Mouse (Mus musculus): ENCODE measurements around the gene Bend7. TPM values are rescaled to one million over a fixed set of nuclear protein-coding genes. Genes with fewer than 3 reads are reported as not detected.

Gene Bend7
- not detected in 2 replicates for polyA plus RNA-seq (2012)

DNA sequence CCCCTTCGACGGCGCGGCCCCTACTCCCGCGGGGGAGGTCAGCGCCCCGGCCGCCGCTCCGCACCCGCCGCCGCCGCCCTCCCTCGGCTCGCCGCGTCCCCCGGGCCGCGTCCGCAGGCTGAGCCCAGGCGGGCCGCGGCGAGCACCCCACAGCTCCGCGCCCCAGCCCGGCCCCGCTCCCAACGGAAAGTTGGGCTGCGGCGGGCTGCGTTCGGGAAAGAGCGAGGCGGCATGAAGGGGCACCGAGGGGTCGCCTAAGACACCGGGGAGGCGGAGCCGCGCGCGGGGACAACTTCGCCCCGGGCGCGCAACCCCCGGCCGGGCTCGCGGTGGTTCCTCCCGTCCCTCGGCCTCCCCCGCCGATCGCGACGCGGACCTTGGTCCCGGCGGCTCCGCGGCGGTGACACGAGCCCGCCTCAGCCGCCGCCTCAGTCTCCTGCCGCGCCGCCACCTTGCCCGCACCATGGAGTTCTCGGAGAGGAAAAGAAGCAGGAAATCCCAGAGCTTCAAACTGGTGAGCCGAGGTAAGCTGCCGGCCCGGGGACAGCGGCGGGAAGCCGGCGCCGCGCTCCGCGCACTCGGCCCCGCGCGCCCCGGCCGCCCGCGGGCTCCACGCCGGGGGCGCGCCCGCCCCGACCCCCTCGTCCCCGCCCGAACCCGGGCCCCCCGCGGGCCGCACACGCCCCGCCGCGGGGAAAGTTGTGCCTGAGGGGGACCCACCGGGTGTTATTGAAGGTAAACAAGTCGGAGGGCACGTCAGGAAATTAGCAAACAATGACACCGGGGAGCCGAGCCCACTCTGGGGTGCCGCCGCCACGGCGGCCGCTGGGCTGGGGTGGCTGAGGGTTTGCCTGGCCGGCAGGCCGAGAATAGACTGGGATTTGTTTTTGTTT, at the start of gene Bend7:
Bend7 (plus strand) TSS at position 63 of the 893 bp plus-strand sequence.
- Histone ChIP-seq H3K27me3 (ENCODE audit: control insufficient read depth) (peaks cover 56% of the 10 kb centered on the region), H3K4me3 (replicated peaks) (peak within 1 kb of the TSS; percentile 51)
- TF ChIP-seq TAL1 (IDR thresholded peaks at IDR 0.05; ENCODE audit: low read length) (no peak), GATA1 (IDR thresholded peaks at IDR 0.05; ENCODE audit: low read length) (no peak)

DNA sequence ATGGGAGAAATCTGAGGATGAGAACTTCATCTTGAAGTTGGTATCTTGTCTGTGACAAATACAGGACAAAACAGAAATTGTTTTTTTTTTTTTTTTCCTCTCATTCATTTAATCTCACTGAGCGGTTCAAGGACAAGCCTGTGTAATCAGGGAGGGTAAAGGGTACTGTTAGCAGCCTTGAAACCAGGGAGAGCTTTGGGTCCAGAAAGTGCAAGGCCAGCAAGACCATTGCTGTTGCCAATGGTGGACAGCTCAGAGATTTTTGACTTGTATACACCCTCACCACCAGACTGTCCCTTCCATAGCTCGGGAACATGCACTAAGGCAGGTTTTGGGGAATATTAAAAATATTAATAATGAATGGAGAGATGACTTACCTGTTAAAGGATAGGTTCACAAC, 49.0 kb upstream of the Bend7 start:
- H3K36me3 ChIP-seq (ENCODE audit: control insufficient read depth): no peaks in the 10 kb centered on the region
- no peaks in the 10 kb centered on the region for H3K27me3 ChIP-seq (ENCODE audit: control insufficient read depth)
- no peak overlapping the region for H3K4me3 ChIP-seq (replicated peaks)
- H3K4me1 ChIP-seq (ENCODE audit: control insufficient read depth): no peaks in the 10 kb centered on the region
- H3K9me3 ChIP-seq (ENCODE audit: control insufficient read depth, low read length): no peaks in the 10 kb centered on the region
- TF ChIP-seq TAL1 (IDR thresholded peaks at IDR 0.05; ENCODE audit: low read length): no peak
- TF ChIP-seq GATA1 (IDR thresholded peaks at IDR 0.05; ENCODE audit: low read length): no peak

More for the DNA sequence above, at the start of gene Bend7:
- no peaks in the 10 kb centered on the region for H3K4me1 ChIP-seq (ENCODE audit: control insufficient read depth)
- no peaks in the 10 kb centered on the region for H3K9me3 ChIP-seq (ENCODE audit: control insufficient read depth, low read length)
- no peaks in the 10 kb centered on the region for H3K36me3 ChIP-seq (ENCODE audit: control insufficient read depth)

GRCm38 (mm10) chr2:4669701-4670100, 47.9 kb upstream of the Bend7 start:
- Histone ChIP-seq H3K4me1 (ENCODE audit: control insufficient read depth) (no peaks in the 10 kb centered on the region), H3K36me3 (ENCODE audit: control insufficient read depth) (no peaks in the 10 kb centered on the region), H3K4me3 (replicated peaks) (no peak overlapping the region), H3K9me3 (ENCODE audit: control insufficient read depth, low read length) (no peaks in the 10 kb centered on the region), H3K27me3 (ENCODE audit: control insufficient read depth) (no peaks in the 10 kb centered on the region)
- no peak for TF ChIP-seq GATA1 (IDR thresholded peaks at IDR 0.05; ENCODE audit: low read length)
- TF ChIP-seq TAL1 (IDR thresholded peaks at IDR 0.05; ENCODE audit: low read length): no peak

DNA sequence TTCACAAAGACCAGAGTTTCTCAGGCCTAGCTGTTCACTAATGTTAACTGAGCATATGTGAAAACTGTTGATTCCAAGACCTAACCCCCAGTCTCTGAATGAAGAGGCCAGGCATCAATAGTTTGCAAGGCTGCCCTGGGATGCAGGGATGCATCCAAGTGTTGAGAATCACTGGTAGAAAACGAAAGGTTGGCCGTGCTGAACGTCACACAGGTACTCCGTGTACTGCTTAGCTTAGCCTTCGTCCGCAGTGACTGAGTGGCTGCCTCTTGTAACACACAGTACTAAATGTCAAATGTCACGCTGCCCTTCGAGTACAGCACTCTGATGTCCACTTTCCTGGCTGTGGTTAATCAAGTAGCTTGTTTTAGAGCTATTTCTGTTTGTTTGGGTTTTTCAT, 46.0 kb upstream of the Bend7 start:
- no peaks in the 10 kb centered on the region for H3K4me1 ChIP-seq (ENCODE audit: control insufficient read depth)
- H3K4me3 ChIP-seq (replicated peaks): no peak overlapping the region
- H3K27me3 ChIP-seq (ENCODE audit: control insufficient read depth): no peaks in the 10 kb centered on the region
- H3K9me3 ChIP-seq (ENCODE audit: control insufficient read depth, low read length): no peaks in the 10 kb centered on the region
- no peaks in the 10 kb centered on the region for H3K36me3 ChIP-seq (ENCODE audit: control insufficient read depth)
- TF ChIP-seq GATA1 (IDR thresholded peaks at IDR 0.05; ENCODE audit: low read length) (no peak), TAL1 (IDR thresholded peaks at IDR 0.05; ENCODE audit: low read length) (no peak)

DNA sequence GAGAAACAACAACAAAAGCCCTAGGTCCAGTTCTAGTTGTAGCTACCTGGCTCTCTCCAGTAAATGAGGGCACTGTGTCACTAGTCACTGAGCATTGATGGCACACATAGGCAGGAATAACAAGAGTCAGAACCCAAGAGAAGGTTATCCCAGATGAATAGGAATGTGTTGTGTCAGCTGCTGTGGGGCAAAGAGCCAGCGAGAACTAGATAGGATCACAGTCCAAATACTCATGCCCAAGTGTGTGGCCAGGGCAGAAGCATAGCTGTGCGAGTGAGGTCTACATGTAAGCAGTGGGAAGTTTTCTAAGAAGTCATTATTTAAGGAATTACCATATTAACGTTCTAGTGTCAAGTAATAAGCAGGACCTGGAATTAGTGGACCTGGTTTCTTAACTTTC, 37.7 kb upstream of the Bend7 start:
- H3K27me3 ChIP-seq (ENCODE audit: control insufficient read depth): no peaks in the 10 kb centered on the region
- H3K4me1 ChIP-seq (ENCODE audit: control insufficient read depth): no peaks in the 10 kb centered on the region
- H3K4me3 ChIP-seq (replicated peaks): no peak overlapping the region
- H3K9me3 ChIP-seq (ENCODE audit: control insufficient read depth, low read length): no peaks in the 10 kb centered on the region
- no peaks in the 10 kb centered on the region for H3K36me3 ChIP-seq (ENCODE audit: control insufficient read depth)
- TF ChIP-seq TAL1 (IDR thresholded peaks at IDR 0.05; ENCODE audit: low read length) (no peak), GATA1 (IDR thresholded peaks at IDR 0.05; ENCODE audit: low read length) (no peak)

DNA sequence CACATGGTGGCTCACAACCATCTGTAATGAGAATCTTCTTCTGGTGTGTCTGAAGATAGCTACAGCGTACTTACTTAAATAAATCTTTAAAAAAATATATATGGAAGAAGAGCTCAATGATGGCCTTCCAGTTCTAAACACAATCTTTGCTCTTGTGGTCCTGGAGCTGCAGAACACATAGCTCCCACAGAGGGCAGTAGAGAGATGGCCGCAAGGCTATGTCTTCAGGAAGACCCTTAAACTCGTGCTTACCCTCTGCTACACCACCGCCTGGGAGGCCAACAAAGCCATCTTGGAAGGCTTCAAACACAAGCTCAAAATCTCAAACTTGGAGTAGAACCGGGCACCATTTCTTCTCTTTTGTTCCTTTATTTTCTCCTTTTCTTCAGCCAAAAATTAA, 6.4 kb upstream of the Bend7 start:
- TF ChIP-seq GATA1 (IDR thresholded peaks at IDR 0.05; ENCODE audit: low read length) (no peak), TAL1 (IDR thresholded peaks at IDR 0.05; ENCODE audit: low read length) (no peak)
- no peaks in the 10 kb centered on the region for H3K36me3 ChIP-seq (ENCODE audit: control insufficient read depth)
- H3K4me1 ChIP-seq (ENCODE audit: control insufficient read depth): no peaks in the 10 kb centered on the region
- H3K4me3 ChIP-seq (replicated peaks): no peak overlapping the region
- H3K27me3 ChIP-seq (ENCODE audit: control insufficient read depth): peaks cover 15% of the 10 kb centered on the region
- H3K9me3 ChIP-seq (ENCODE audit: control insufficient read depth, low read length): no peaks in the 10 kb centered on the region

GRCm38 (mm10) chr2:4717081-4717768, 406 bp upstream of the Bend7 start:
- Histone ChIP-seq H3K4me1 (ENCODE audit: control insufficient read depth) (no peaks in the 10 kb centered on the region), H3K36me3 (ENCODE audit: control insufficient read depth) (no peaks in the 10 kb centered on the region), H3K27me3 (ENCODE audit: control insufficient read depth) (peaks cover 56% of the 10 kb centered on the region), H3K9me3 (ENCODE audit: control insufficient read depth, low read length) (no peaks in the 10 kb centered on the region), H3K4me3 (replicated peaks) (peak overlapping the region; percentile 37)
- no peak for TF ChIP-seq TAL1 (IDR thresholded peaks at IDR 0.05; ENCODE audit: low read length)

- TF ChIP-seq GATA1 (IDR thresholded peaks at IDR 0.05; ENCODE audit: low read length): no peak
- no peak for TF ChIP-seq TAL1 (IDR thresholded peaks at IDR 0.05; ENCODE audit: low read length)
- Histone ChIP-seq H3K4me1 (ENCODE audit: control insufficient read depth) (no peaks in the 10 kb centered on the region), H3K4me3 (replicated peaks) (no peak overlapping the region), H3K9me3 (ENCODE audit: control insufficient read depth, low read length) (no peaks in the 10 kb centered on the region), H3K27me3 (ENCODE audit: control insufficient read depth) (peaks cover 22% of the 10 kb centered on the region), H3K36me3 (ENCODE audit: control insufficient read depth) (no peaks in the 10 kb centered on the region)
These were observed 5.5 kb downstream of the Bend7 start for GRCm38 (mm10) chr2:4723088-4723487.

DNA sequence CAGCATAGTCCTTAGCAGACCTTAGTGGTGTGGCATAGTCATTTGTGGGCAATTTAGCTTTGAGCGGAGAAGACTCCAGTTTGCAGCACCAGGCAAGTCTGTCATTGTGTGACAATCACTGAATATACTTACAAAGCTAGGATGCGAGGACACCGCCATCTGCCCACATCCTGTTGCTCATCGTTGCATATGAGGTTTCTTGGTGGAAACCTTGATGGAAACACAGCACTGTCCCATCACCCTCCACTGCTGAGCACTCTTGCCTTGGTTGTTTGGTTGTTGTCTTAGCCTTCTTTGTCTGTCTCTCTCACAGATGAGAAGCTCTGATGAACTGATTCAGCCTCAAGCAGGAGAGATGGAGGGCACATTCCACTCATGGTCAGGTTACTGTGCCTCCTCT, 12.5 kb downstream of the Bend7 start:
- TF ChIP-seq GATA1 (IDR thresholded peaks at IDR 0.05; ENCODE audit: low read length) (no peak), TAL1 (IDR thresholded peaks at IDR 0.05; ENCODE audit: low read length) (no peak)
- no peaks in the 10 kb centered on the region for H3K27me3 ChIP-seq (ENCODE audit: control insufficient read depth)

More for the DNA sequence above, 12.5 kb downstream of the Bend7 start:
- Histone ChIP-seq H3K36me3 (ENCODE audit: control insufficient read depth) (no peaks in the 10 kb centered on the region), H3K4me3 (replicated peaks) (no peak overlapping the region), H3K4me1 (ENCODE audit: control insufficient read depth) (no peaks in the 10 kb centered on the region), H3K9me3 (ENCODE audit: control insufficient read depth, low read length) (no peaks in the 10 kb centered on the region)

Data from erythroblast, embryonic 14.5 days (primary cell).